Mouse (Mus musculus): ENCODE data around the gene Arhgef3. TPM values are rescaled to one million over a fixed set of nuclear protein-coding genes. Genes with fewer than 3 reads are reported as not detected.
"Not testable (repeated sequence)": the region's sequence is repeated elsewhere in the genome, so short reads cannot be mapped to it uniquely, and the experiment has no call there.

Arhgef3 gene
- polyA plus RNA-seq, 1 experiment from 2014 or later = 6.4 TPM

GRCm38 (mm10) chr14:27199119-27199518, 84.4 kb downstream of the Arhgef3 start:
- WGBS = 70% methylated on average over 3 of the region's 3 CpGs
- H3K9ac ChIP-seq (ENCODE audit: low read depth, low read length) = no peak overlapping the region
- no peaks in the 10 kb centered on the region for H3K36me3 ChIP-seq (ENCODE audit: control insufficient read depth, insufficient read depth, low read length)
- no peak overlapping the region for H3K27ac ChIP-seq (ENCODE audit: low read depth, low read length)
- no peak for DNase-seq (ENCODE audit: low spot score)
- no peaks in the 10 kb centered on the region for H3K27me3 ChIP-seq (replicated peaks; ENCODE audit: control insufficient read depth, insufficient read depth, low read length)
- no peaks in the 10 kb centered on the region for H3K4me1 ChIP-seq (replicated peaks; ENCODE audit: control insufficient read depth, insufficient read depth, low read length)
- ATAC-seq (replicated peaks; ENCODE audit: low FRiP score) = no peak
- H3K4me2 ChIP-seq = no peak overlapping the region
- H3K9me3 ChIP-seq (ENCODE audit: control insufficient read depth, low read length) = no peaks in the 10 kb centered on the region
- H3K4me3 ChIP-seq (ENCODE audit: low read depth, low read length) = no peak overlapping the region

DNA sequence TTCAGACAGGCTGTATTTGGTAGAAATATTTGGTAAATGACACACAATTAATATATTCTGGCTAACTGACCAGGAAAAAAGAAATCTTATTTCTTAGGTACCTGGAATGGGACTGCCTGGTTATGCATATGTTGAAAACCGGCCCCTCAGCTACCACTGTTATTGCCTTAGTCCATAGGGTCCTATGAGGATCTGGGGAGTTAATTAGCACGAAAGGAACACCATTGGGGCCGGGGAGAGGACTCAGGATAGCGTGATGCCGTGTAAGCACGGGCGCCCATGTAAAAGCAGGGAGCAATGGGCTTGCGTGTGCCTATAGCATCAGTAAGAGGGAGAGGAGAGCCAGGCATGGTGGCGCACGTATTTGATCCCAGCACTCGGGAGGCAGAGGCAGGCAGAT, 85.2 kb downstream of the Arhgef3 start:
- no peaks in the 10 kb centered on the region for H3K27me3 ChIP-seq (replicated peaks; ENCODE audit: control insufficient read depth, insufficient read depth, low read length)
- ATAC-seq (replicated peaks; ENCODE audit: low FRiP score) (no peak), DNase-seq (ENCODE audit: low spot score) (no peak)
- H3K9ac ChIP-seq (ENCODE audit: low read depth, low read length) = no peak overlapping the region
- H3K9me3 ChIP-seq (ENCODE audit: control insufficient read depth, low read length) = no peaks in the 10 kb centered on the region
- no peaks in the 10 kb centered on the region for H3K4me1 ChIP-seq (replicated peaks; ENCODE audit: control insufficient read depth, insufficient read depth, low read length)
- 84% methylated on average over 11 of the region's 11 CpGs for WGBS
- no peak overlapping the region for H3K27ac ChIP-seq (ENCODE audit: low read depth, low read length)
- H3K4me3 ChIP-seq (ENCODE audit: low read depth, low read length) = no peak overlapping the region
- no peaks in the 10 kb centered on the region for H3K36me3 ChIP-seq (ENCODE audit: control insufficient read depth, insufficient read depth, low read length)
- no peak overlapping the region for H3K4me2 ChIP-seq

DNA sequence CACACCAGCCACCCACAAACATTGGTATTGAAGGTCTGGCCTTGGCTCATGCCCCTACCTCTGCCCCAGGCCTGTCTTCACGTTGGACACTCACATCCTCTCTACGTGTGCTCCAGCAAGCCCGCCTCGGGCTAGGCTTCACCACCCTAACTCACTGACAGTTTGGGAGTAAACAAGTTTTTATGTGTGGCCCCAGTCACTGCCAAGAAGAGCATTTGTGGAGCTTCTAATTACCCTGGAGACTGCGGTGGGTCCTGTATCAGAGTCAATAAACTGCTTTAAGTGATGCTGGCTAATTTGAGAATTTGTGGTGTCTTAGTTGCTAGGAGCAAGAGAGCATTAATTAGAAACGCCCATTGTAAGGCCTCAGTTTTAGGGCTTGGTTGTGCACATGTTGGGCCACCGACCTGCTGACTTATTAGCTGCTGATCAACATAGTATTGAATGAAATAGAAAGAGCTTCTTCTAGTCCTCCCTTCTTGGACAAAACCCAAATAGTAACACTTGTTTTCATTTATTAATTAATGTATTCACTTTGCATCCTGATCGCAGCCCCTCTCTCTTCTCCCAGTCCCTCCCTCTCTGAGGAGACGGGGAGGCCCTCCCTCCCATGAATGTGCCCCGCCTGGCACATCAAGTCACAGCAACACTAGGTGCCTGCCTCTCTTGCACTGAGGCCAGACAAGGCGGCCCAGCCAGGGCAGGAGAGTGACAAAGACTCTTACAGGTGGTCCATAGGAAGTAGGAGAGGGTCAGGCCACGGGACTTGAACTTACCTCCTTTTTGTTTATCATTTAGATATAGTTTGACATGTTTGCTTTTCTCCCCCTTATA, 86.3 kb downstream of the Arhgef3 start:
- Histone ChIP-seq H3K4me3 (ENCODE audit: low read depth, low read length) (no peak overlapping the region), H3K27ac (ENCODE audit: low read depth, low read length) (no peak overlapping the region), H3K9me3 (ENCODE audit: control insufficient read depth, low read length) (no peaks in the 10 kb centered on the region), H3K4me1 (replicated peaks; ENCODE audit: control insufficient read depth, insufficient read depth, low read length) (no peaks in the 10 kb centered on the region), H3K9ac (ENCODE audit: low read depth, low read length) (no peak overlapping the region), H3K27me3 (replicated peaks; ENCODE audit: control insufficient read depth, insufficient read depth, low read length) (no peaks in the 10 kb centered on the region), H3K4me2 (no peak overlapping the region), H3K36me3 (ENCODE audit: control insufficient read depth, insufficient read depth, low read length) (no peaks in the 10 kb centered on the region)
- 78% methylated on average over 12 of the region's 12 CpGs for WGBS
- ATAC-seq (replicated peaks; ENCODE audit: low FRiP score) = no peak
- no peak for DNase-seq (ENCODE audit: low spot score)

GRCm38 (mm10) chr14:27201824-27202223, 87.1 kb downstream of the Arhgef3 start:
- Histone ChIP-seq H3K9ac (ENCODE audit: low read depth, low read length) (no peak overlapping the region), H3K27me3 (replicated peaks; ENCODE audit: control insufficient read depth, insufficient read depth, low read length) (no peaks in the 10 kb centered on the region), H3K9me3 (ENCODE audit: control insufficient read depth, low read length) (no peaks in the 10 kb centered on the region), H3K4me1 (replicated peaks; ENCODE audit: control insufficient read depth, insufficient read depth, low read length) (no peaks in the 10 kb centered on the region), H3K4me3 (ENCODE audit: low read depth, low read length) (no peak overlapping the region), H3K4me2 (no peak overlapping the region), H3K27ac (ENCODE audit: low read depth, low read length) (no peak overlapping the region), H3K36me3 (ENCODE audit: control insufficient read depth, insufficient read depth, low read length) (no peaks in the 10 kb centered on the region)
- WGBS = 74% methylated on average over 5 of the region's 5 CpGs
- ATAC-seq (replicated peaks; ENCODE audit: low FRiP score) (no peak), DNase-seq (ENCODE audit: low spot score) (no peak)

- ATAC-seq (replicated peaks; ENCODE audit: low FRiP score) (no peak), DNase-seq (ENCODE audit: low spot score) (no peak)
- Histone ChIP-seq H3K9ac (ENCODE audit: low read depth, low read length) (no peak overlapping the region), H3K36me3 (ENCODE audit: control insufficient read depth, insufficient read depth, low read length) (no peaks in the 10 kb centered on the region), H3K4me1 (replicated peaks; ENCODE audit: control insufficient read depth, insufficient read depth, low read length) (no peaks in the 10 kb centered on the region), H3K4me2 (no peak overlapping the region), H3K27me3 (replicated peaks; ENCODE audit: control insufficient read depth, insufficient read depth, low read length) (no peaks in the 10 kb centered on the region), H3K4me3 (ENCODE audit: low read depth, low read length) (no peak overlapping the region), H3K9me3 (ENCODE audit: control insufficient read depth, low read length) (no peaks in the 10 kb centered on the region), H3K27ac (ENCODE audit: low read depth, low read length) (no peak overlapping the region)
- 77% methylated on average over 2 of the region's 2 CpGs for WGBS
Observed at GRCm38 (mm10) chr14:27204704-27205103, 90.0 kb downstream of the Arhgef3 start.

DNA sequence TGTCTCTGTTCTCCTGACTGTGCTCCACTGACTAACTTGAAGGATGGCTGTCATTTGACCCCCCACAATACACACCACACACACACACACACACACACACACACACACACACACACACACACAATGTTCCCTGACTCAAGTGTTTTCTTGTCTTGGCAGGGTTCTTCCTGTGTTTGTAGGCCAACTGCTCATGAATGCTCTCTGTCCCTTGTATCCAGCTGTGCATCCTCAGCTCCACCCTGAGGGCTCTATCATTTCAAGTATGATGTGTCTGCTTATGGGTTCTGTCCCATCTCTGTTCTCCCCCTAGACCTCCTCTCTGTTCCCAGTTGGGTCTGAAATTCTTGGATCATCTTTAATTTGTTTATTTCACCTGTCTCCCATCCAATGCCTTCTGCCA, 91.7 kb downstream of the Arhgef3 start:
- H3K4me3 ChIP-seq (ENCODE audit: low read depth, low read length) = no peak overlapping the region
- no peaks in the 10 kb centered on the region for H3K9me3 ChIP-seq (ENCODE audit: control insufficient read depth, low read length)
- no peak overlapping the region for H3K4me2 ChIP-seq
- H3K4me1 ChIP-seq (replicated peaks; ENCODE audit: control insufficient read depth, insufficient read depth, low read length) = no peaks in the 10 kb centered on the region
- H3K27ac ChIP-seq (ENCODE audit: low read depth, low read length) = no peak overlapping the region
- no peak for ATAC-seq (replicated peaks; ENCODE audit: low FRiP score)
- H3K27me3 ChIP-seq (replicated peaks; ENCODE audit: control insufficient read depth, insufficient read depth, low read length) = no peaks in the 10 kb centered on the region
- no peak for DNase-seq (ENCODE audit: low spot score)
- no peak overlapping the region for H3K9ac ChIP-seq (ENCODE audit: low read depth, low read length)
- no peaks in the 10 kb centered on the region for H3K36me3 ChIP-seq (ENCODE audit: control insufficient read depth, insufficient read depth, low read length)

DNA sequence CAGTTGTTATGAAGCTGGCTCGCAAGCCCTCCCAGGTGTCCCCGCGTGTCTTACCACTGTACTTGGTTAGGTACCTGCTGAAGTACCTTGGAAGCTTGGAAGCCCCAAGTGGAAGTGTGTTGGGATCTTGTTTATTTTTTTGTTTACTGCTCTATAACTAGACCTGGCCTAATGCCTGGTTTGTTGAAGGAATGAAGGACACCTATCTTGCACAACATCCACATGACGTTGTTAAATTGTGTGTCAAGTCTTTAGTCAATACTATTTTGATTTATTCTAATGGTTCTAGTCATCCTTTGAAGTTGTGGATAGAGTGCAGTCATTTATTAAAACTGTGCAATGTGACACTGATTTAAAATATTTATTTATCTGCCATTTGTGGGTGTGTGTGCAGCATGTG, 94.8 kb downstream of the Arhgef3 start:
- DNase-seq (ENCODE audit: low spot score) = no peak
- Histone ChIP-seq H3K36me3 (ENCODE audit: control insufficient read depth, insufficient read depth, low read length) (no peaks in the 10 kb centered on the region), H3K4me2 (no peak overlapping the region), H3K4me1 (replicated peaks; ENCODE audit: control insufficient read depth, insufficient read depth, low read length) (no peaks in the 10 kb centered on the region), H3K9ac (ENCODE audit: low read depth, low read length) (no peak overlapping the region), H3K27me3 (replicated peaks; ENCODE audit: control insufficient read depth, insufficient read depth, low read length) (no peaks in the 10 kb centered on the region), H3K9me3 (ENCODE audit: control insufficient read depth, low read length) (no peaks in the 10 kb centered on the region), H3K27ac (ENCODE audit: low read depth, low read length) (no peak overlapping the region), H3K4me3 (ENCODE audit: low read depth, low read length) (no peak overlapping the region)
- WGBS = 95% methylated on average over 4 of the region's 4 CpGs
- no peak for ATAC-seq (replicated peaks; ENCODE audit: low FRiP score)

GRCm38 (mm10) chr14:27210801-27211200, 96.1 kb downstream of the Arhgef3 start:
- ATAC-seq (replicated peaks; ENCODE audit: low FRiP score) = not testable (repeated sequence)

DNA sequence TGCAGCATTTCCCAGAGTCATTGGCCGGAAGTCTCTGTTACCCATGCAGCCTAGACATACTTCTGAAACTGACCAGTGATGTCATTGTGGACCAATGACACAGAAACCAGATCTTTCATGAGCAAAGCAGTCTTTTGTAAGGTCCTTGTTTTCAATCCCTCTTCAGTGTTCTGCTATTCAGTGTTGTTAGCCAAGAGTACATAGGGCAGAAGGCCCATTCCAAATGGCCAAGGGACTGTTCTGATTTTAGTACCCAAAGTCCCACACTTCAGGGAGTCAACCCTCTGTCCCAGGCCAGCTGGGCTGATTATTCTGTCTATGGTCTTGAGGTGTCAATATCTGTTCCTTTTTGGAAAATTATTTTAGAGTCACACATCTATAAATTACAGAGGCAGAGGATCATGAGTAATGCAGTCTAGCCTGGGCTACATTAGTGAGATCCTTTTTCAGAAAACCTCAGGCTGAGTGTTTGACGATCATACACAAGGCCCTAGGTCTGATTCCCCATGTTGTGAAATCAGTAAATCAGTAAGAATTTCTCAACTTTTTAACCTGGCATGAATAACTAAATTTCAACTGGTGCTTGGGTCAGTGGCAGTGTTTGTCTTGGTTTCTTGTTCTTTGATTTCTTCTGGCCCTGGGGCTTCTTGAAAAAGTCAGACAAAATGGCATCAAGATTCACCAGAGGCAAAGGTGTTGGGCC, 97.2 kb downstream of the Arhgef3 start:
- Histone ChIP-seq H3K9me3 (ENCODE audit: control insufficient read depth, low read length) (no peaks in the 10 kb centered on the region), H3K9ac (ENCODE audit: low read depth, low read length) (no peak overlapping the region), H3K4me3 (ENCODE audit: low read depth, low read length) (no peak overlapping the region), H3K36me3 (ENCODE audit: control insufficient read depth, insufficient read depth, low read length) (no peaks in the 10 kb centered on the region), H3K4me2 (no peak overlapping the region), H3K4me1 (replicated peaks; ENCODE audit: control insufficient read depth, insufficient read depth, low read length) (no peaks in the 10 kb centered on the region), H3K27me3 (replicated peaks; ENCODE audit: control insufficient read depth, insufficient read depth, low read length) (no peaks in the 10 kb centered on the region), H3K27ac (ENCODE audit: low read depth, low read length) (no peak overlapping the region)
- no peak for DNase-seq (ENCODE audit: low spot score)
- WGBS = 83% methylated on average over 2 of the region's 2 CpGs
- ATAC-seq (replicated peaks; ENCODE audit: low FRiP score) = no peak

More at GRCm38 (mm10) chr14:27210801-27211200, 96.1 kb downstream of the Arhgef3 start:
- 69% methylated on average over 9 of the region's 9 CpGs for WGBS
- not testable (repeated sequence) for H3K9ac ChIP-seq (ENCODE audit: low read depth, low read length); H3K9me3 ChIP-seq (ENCODE audit: control insufficient read depth, low read length); H3K27me3 ChIP-seq (replicated peaks; ENCODE audit: control insufficient read depth, insufficient read depth, low read length); DNase-seq (ENCODE audit: low spot score); H3K4me3 ChIP-seq (ENCODE audit: low read depth, low read length); H3K36me3 ChIP-seq (ENCODE audit: control insufficient read depth, insufficient read depth, low read length); H3K27ac ChIP-seq (ENCODE audit: low read depth, low read length); H3K4me2 ChIP-seq; H3K4me1 ChIP-seq (replicated peaks; ENCODE audit: control insufficient read depth, insufficient read depth, low read length)
